Mouse (Mus musculus): Measurements from ENCODE around the gene Pparg. TPM values are rescaled to one million over a fixed set of nuclear protein-coding genes. Genes with fewer than 3 reads are reported as not detected.
A peak's percentile ranks its signal among the peaks of the same experiment; 100 is the strongest.

The Pparg gene
- polyA plus RNA-seq, 1 experiment from 2014 or later = 20.5 TPM

DNA sequence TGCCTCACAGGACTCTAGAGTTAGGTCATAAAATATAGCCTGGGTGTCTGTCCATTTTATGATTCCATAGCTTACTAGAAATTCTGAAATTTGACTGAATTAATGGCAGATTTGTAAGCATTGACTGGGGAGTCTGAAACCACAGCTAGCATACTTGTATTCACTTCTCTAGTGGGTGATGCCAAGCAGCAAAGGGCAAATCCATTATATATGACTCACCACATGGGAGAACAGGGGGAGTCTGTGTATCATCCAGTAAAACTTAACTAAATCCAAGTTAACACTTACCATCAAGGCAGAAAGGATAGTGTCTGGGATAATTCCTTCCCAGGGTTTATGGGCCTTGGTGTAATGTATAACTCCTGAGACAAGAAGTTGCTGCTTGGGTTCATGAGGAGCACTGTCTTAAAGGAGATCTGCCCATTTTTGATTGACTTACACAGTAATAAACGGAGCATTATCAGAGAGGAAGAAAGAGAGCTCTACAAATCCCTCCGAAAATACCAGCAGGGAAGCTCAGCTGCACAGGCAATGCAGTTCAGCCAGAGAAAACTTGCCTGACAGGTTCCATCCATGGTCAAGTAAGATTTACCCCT, 27.6 kb upstream of the Pparg start:
- Histone ChIP-seq H3K9me3 (ENCODE audit: control insufficient read depth) (no peaks in the 10 kb centered on the region), H3K27me3 (replicated peaks; ENCODE audit: control insufficient read depth, insufficient read depth, low read length) (no peaks in the 10 kb centered on the region), H3K4me2 (replicated peaks; ENCODE audit: low read depth) (no peak overlapping the region), H3K9ac (ENCODE audit: low read depth, low read length) (no peak overlapping the region), H3K36me3 (ENCODE audit: control insufficient read depth, insufficient read depth) (no peaks in the 10 kb centered on the region), H3K27ac (ENCODE audit: low read depth, low read length) (no peak overlapping the region), H3K4me3 (ENCODE audit: low read depth, low read length) (no peak overlapping the region), H3K4me1 (replicated peaks; ENCODE audit: control insufficient read depth, insufficient read depth, low read length) (no peaks in the 10 kb centered on the region)
- no peak for TF ChIP-seq CTCF (IDR thresholded peaks at IDR 0.05; ENCODE audit: low read depth)
- no peak for ATAC-seq
- WGBS = 28% methylated on average over 2 of the region's 2 CpGs

DNA sequence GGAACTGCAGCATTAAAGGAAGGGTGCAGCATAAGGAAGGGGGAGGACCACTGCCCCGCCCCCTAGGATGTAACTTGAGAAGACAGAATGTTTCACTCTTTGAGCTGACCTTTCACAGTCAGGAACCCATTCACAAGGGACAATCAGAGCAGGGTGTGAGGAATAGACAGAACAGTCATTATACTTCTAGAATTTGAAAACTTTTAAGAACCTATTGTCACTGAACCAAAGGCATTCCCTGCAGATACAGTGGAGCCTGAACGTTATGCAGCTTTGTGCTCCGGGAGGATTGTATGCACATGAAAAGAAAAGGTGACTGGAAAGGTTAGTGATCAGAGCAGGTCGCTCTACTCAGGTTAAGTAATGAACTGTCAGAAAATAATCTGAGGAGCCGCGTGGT, 25.2 kb upstream of the Pparg start:
- Histone ChIP-seq H3K9me3 (ENCODE audit: control insufficient read depth) (no peaks in the 10 kb centered on the region), H3K4me2 (replicated peaks; ENCODE audit: low read depth) (no peak overlapping the region), H3K9ac (ENCODE audit: low read depth, low read length) (no peak overlapping the region), H3K36me3 (ENCODE audit: control insufficient read depth, insufficient read depth) (no peaks in the 10 kb centered on the region), H3K27me3 (replicated peaks; ENCODE audit: control insufficient read depth, insufficient read depth, low read length) (no peaks in the 10 kb centered on the region), H3K4me3 (ENCODE audit: low read depth, low read length) (no peak overlapping the region), H3K27ac (ENCODE audit: low read depth, low read length) (no peak overlapping the region), H3K4me1 (replicated peaks; ENCODE audit: control insufficient read depth, insufficient read depth, low read length) (no peaks in the 10 kb centered on the region)
- no peak for ATAC-seq
- WGBS = 64% methylated on average over 6 of the region's 6 CpGs
- TF ChIP-seq CTCF (IDR thresholded peaks at IDR 0.05; ENCODE audit: low read depth) = no peak

DNA sequence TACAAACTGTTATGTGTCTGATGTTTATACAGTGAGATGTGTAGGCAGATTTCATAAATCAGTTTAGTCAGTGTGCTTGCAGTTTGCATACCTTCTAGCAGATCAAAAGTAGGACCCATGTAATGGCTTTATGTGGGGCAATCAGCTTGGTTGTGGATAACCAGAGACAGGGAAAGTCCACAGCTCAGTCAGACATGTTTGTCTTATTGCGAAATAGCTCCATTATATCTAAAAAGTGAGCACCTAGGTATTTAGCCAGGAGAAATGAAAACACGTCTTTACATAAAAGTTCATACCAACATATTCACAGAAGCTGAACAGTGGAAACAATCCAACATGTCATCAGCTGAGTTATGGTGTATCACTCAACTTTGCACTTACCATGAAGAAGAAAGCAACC, 20.7 kb upstream of the Pparg start:
- ATAC-seq = no peak
- H3K4me1 ChIP-seq (replicated peaks; ENCODE audit: control insufficient read depth, insufficient read depth, low read length) = no peaks in the 10 kb centered on the region
- no peaks in the 10 kb centered on the region for H3K27me3 ChIP-seq (replicated peaks; ENCODE audit: control insufficient read depth, insufficient read depth, low read length)
- H3K27ac ChIP-seq (ENCODE audit: low read depth, low read length) = no peak overlapping the region
- no peaks in the 10 kb centered on the region for H3K36me3 ChIP-seq (ENCODE audit: control insufficient read depth, insufficient read depth)
- 44% methylated on average over 2 of the region's 2 CpGs for WGBS
- H3K9ac ChIP-seq (ENCODE audit: low read depth, low read length) = no peak overlapping the region
- no peaks in the 10 kb centered on the region for H3K9me3 ChIP-seq (ENCODE audit: control insufficient read depth)
- no peak overlapping the region for H3K4me3 ChIP-seq (ENCODE audit: low read depth, low read length)
- no peak for TF ChIP-seq CTCF (IDR thresholded peaks at IDR 0.05; ENCODE audit: low read depth)
- no peak overlapping the region for H3K4me2 ChIP-seq (replicated peaks; ENCODE audit: low read depth)

DNA sequence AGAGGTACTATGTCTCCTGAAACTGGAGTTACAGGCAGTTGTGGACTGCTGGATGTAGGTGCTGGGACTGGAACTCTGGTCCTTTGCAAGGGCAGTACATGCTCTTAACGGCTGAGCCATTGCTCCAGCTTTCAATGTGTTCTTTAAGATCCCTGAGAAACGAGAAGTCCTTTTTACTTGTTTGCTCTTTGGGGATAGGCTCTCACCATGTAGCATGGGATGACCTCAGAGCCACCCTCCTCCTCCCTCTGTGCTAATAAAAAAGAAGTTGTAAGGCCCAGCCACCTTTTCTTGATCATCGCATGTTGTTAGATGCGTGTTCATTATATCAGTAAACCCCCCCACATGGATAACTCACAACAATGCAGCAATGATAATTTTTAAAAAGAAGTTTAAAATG, 17.7 kb upstream of the Pparg start:
- WGBS = 53% methylated on average over 4 of the region's 4 CpGs
- H3K36me3 ChIP-seq (ENCODE audit: control insufficient read depth, insufficient read depth) = no peaks in the 10 kb centered on the region
- H3K9me3 ChIP-seq (ENCODE audit: control insufficient read depth) = no peaks in the 10 kb centered on the region
- no peak overlapping the region for H3K9ac ChIP-seq (ENCODE audit: low read depth, low read length)
- H3K4me3 ChIP-seq (ENCODE audit: low read depth, low read length) = no peak overlapping the region
- no peaks in the 10 kb centered on the region for H3K27me3 ChIP-seq (replicated peaks; ENCODE audit: control insufficient read depth, insufficient read depth, low read length)
- H3K4me2 ChIP-seq (replicated peaks; ENCODE audit: low read depth) = no peak overlapping the region
- no peak overlapping the region for H3K27ac ChIP-seq (ENCODE audit: low read depth, low read length)
- ATAC-seq = no peak
- no peak for TF ChIP-seq CTCF (IDR thresholded peaks at IDR 0.05; ENCODE audit: low read depth)
- no peaks in the 10 kb centered on the region for H3K4me1 ChIP-seq (replicated peaks; ENCODE audit: control insufficient read depth, insufficient read depth, low read length)

DNA sequence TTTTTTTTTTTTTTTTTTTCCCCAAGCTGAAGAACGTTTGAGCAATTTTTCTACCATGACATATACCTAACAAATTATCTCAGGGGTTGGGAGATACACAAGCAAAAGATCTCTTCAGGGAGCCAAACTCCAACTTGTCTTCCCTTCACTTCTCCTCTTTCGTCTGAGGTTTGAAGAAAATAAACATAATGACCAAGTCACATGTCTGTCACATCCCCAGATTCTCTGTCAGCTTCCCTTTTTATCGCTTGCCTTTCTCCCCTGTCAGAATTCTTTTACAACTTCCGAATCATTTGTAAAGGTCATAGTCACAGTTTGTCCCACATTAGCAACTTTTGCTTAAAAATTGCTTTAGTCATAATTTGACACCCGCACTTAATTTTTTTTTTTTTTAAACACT, 17.2 kb upstream of the Pparg start:
- Histone ChIP-seq H3K9ac (ENCODE audit: low read depth, low read length) (no peak overlapping the region), H3K4me2 (replicated peaks; ENCODE audit: low read depth) (no peak overlapping the region; the same call in 1 of the 2 replicates)
- 41% methylated on average over 5 of the region's 5 CpGs for WGBS

DNA sequence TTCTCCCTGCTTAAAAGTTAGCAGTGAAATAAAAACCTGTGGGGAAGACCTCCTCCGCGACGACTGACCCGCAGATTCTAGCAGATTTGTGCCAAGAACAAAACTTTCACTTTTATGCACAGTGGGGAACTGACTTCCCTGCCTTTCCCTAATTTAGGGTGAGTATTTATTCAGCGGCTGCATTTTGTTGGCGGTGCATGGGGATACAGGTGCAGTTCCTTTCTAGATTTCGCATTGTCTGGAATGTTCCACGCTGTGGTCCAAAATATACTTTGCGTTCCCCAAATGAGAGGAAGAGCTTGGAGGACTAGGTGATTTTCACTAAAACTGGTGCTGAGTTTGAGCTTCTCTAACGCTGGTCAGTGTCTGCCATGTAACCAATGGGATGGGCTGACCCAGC, 16.6 kb upstream of the Pparg start:
- H3K9ac ChIP-seq (ENCODE audit: low read depth, low read length) = no peak overlapping the region
- ATAC-seq = no peak
- no peak overlapping the region for H3K27ac ChIP-seq (ENCODE audit: low read depth, low read length)
- no peak overlapping the region for H3K4me3 ChIP-seq (ENCODE audit: low read depth, low read length)
- H3K9me3 ChIP-seq (ENCODE audit: control insufficient read depth) = no peaks in the 10 kb centered on the region
- H3K27me3 ChIP-seq (replicated peaks; ENCODE audit: control insufficient read depth, insufficient read depth, low read length) = no peaks in the 10 kb centered on the region
- TF ChIP-seq CTCF (IDR thresholded peaks at IDR 0.05; ENCODE audit: low read depth) = no peak
- H3K4me2 ChIP-seq (replicated peaks; ENCODE audit: low read depth) = peak overlapping the region; percentile 21; the same call in 1 of the 2 replicates
- WGBS = 39% methylated on average over 10 of the region's 10 CpGs
- H3K4me1 ChIP-seq (replicated peaks; ENCODE audit: control insufficient read depth, insufficient read depth, low read length) = no peaks in the 10 kb centered on the region
- H3K36me3 ChIP-seq (ENCODE audit: control insufficient read depth, insufficient read depth) = no peaks in the 10 kb centered on the region

More for the DNA sequence above, 17.2 kb upstream of the Pparg start:
- Histone ChIP-seq H3K27ac (ENCODE audit: low read depth, low read length) (no peak overlapping the region), H3K9me3 (ENCODE audit: control insufficient read depth) (no peaks in the 10 kb centered on the region), H3K36me3 (ENCODE audit: control insufficient read depth, insufficient read depth) (no peaks in the 10 kb centered on the region), H3K4me3 (ENCODE audit: low read depth, low read length) (no peak overlapping the region), H3K4me1 (replicated peaks; ENCODE audit: control insufficient read depth, insufficient read depth, low read length) (no peaks in the 10 kb centered on the region), H3K27me3 (replicated peaks; ENCODE audit: control insufficient read depth, insufficient read depth, low read length) (no peaks in the 10 kb centered on the region)
- no peak for TF ChIP-seq CTCF (IDR thresholded peaks at IDR 0.05; ENCODE audit: low read depth)
- ATAC-seq = no peak

DNA sequence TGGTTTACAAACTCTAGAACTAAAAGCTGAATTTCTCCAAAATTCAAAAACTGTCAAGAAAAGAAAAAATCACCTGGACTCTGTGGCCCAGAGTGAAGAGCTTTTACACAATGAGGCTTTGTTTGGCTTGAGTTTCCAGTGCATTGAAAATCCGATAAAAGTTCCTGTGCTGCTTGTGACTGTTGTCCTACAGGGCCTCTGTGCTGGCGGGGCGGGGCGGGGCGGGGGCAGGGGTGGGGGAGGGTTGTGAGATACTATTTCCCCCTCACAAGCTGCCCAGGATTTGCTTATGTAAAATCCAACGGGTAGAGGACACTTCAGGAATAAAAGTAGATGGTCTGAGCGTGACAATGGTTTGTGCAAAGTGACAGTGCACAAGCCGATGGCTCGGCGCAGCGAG, 16.2 kb upstream of the Pparg start:
- WGBS = 38% methylated on average over 11 of the region's 11 CpGs
- peak overlapping the region; percentile 21; the same call in 1 of the 2 replicates for H3K4me2 ChIP-seq (replicated peaks; ENCODE audit: low read depth)
- no peak for ATAC-seq

More for the DNA sequence above, 16.2 kb upstream of the Pparg start:
- Histone ChIP-seq H3K9me3 (ENCODE audit: control insufficient read depth) (no peaks in the 10 kb centered on the region), H3K27me3 (replicated peaks; ENCODE audit: control insufficient read depth, insufficient read depth, low read length) (no peaks in the 10 kb centered on the region), H3K9ac (ENCODE audit: low read depth, low read length) (no peak overlapping the region), H3K4me1 (replicated peaks; ENCODE audit: control insufficient read depth, insufficient read depth, low read length) (no peaks in the 10 kb centered on the region), H3K36me3 (ENCODE audit: control insufficient read depth, insufficient read depth) (no peaks in the 10 kb centered on the region), H3K4me3 (ENCODE audit: low read depth, low read length) (no peak overlapping the region), H3K27ac (ENCODE audit: low read depth, low read length) (no peak overlapping the region)
- TF ChIP-seq CTCF (IDR thresholded peaks at IDR 0.05; ENCODE audit: low read depth) = no peak
